Mouse (Mus musculus) splenic B cell, adult 2 months (primary cell): ENCODE results near the gene Ldb2.

Source experiments
- DNase-seq: peaks from one replicate; pipeline ENCODE4 v3.0.0-alpha.2; 2011; ENCODE audit warnings: low read depth, low spot score
- H3K27me3 ChIP-seq: 2 replicates; pipeline ENCODE4 v1.6.1; 2012; ENCODE audit warnings: mild to moderate bottlenecking, low read length, moderate library complexity, mixed read lengths; ENCODE audit not compliant: control insufficient read depth, poor library complexity, insufficient read depth, severe bottlenecking
- H3K36me3 ChIP-seq: 2 replicates; pipeline ENCODE4 v1.6.1; 2012; ENCODE audit warnings: mild to moderate bottlenecking, low read length, moderate library complexity, mixed read lengths; ENCODE audit not compliant: control insufficient read depth, poor library complexity, insufficient read depth, severe bottlenecking

Gene Ldb2

DNA sequence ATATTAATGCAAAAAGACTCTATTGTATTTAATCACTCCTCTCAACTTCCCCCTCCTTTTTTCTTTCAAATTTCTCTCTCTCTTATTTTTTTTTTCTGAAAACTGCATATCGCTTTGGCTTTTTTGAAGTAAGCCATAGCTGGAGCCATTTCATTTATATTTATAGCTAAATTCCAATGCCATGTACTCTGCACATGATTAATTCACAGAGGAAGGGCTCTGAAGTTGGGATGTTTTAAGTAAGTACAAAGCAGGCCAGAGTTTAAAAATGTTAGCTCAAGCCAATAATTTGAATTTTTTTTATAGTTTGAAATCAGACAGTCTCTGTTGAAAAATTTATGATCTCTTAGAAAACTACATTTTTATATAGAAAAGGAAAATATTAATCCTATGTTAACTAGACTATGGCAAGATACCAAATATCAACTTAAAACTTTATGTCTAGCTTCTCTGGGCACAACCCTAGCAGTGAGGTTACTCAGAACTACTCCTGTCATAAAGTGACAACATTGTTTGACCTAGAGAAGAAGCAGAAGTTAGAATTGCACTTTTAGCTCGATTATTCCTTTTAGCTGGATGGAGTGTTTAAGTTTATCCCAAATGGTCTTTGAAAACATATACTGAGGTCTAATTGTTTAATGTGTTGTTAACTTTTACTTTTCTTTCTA is 222.7 kb downstream of the Ldb2 start:
- no peaks in the 10 kb centered on the region for H3K36me3 ChIP-seq
- DNase-seq: no peak
- no peaks in the 10 kb centered on the region for H3K27me3 ChIP-seq

DNA sequence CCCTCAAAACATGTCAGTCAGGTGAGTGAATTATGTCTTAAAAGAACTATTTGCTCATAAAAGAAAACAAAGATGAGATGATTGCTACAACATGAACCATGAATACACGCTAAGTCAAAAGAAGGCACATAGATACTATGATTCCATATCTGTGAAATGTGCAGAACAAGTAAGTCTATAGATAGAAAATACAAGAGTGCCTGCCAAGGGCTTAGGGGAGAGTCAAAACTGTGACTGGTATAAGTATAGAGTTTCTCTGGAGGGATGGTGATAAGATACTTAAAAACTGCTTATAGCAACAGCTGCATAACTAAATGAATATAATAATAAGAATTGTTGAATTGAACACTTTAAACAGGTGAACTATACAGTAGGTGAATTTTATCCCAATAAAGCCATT is 224.8 kb downstream of the Ldb2 start:
- DNase-seq: no peak
- Histone ChIP-seq H3K36me3 (no peaks in the 10 kb centered on the region), H3K27me3 (no peaks in the 10 kb centered on the region)

DNA sequence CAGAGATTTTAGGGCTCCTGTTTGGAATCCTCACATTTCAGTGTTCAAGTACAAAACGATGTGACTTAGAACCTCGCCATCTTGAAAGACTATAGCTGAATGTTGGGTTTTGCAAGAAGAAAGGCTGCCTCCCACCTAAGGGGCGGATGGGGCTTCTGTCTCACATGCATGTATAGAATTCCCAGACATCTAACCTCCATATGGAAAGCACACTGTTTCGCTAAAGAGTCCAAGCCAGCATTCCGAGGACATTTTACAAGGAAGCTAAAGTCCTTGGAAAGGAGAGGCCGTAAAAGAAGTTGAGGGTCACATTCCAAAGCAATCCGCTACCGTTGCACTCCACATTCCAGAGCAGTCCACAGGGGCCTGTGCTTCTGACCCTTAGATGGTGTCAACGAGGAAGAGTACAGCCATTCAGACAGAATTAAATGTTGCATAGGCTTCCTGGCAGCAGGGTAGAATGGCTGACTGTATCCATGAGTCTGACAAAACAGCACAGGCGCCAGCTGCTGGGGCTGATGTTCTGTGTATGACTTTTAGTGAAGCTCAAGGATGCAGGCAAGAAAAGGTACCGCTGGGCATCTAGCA is 245.6 kb downstream of the Ldb2 start:
- no peak for DNase-seq
- H3K27me3 ChIP-seq: no peaks in the 10 kb centered on the region
- H3K36me3 ChIP-seq: no peaks in the 10 kb centered on the region

DNA sequence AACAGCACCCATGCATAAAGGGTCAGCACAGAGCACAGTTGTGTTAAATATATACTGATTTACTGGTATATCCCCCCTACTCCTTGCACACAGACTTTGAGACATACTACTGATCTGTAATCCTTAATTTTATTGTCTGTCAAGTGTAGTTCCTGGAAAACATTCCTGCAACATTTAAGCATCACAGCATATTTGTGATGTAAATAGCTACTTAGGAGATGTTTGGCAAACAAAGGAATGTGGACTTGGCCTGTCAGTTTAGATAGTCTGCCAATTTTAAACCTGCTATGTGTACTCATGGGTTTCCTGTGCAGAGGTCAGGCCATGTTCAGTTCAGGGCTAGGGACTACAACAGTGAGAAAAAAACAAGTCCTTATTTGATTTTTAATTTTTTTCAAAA is 246.3 kb downstream of the Ldb2 start:
- no peaks in the 10 kb centered on the region for H3K27me3 ChIP-seq
- no peak for DNase-seq
- H3K36me3 ChIP-seq: no peaks in the 10 kb centered on the region

DNA sequence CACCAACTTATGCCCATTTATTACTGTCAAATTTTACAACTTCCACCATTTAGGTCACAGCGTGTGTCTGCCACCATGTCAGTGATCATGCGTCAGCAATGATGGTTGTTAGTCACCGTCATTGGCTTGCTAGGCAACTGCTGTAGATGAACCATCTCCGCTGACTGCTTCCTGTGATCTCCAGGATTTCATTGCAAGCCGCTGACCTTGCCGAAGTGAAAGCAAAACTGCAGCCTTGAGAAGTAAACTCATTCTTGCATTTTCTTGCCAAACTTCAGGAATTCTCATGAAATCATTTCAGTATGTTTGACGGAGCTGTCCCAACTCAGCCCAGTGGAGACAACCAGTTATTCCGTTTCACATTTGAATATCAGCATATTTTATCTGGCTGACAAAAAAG is 247.4 kb downstream of the Ldb2 start:
- Histone ChIP-seq H3K27me3 (no peaks in the 10 kb centered on the region), H3K36me3 (no peaks in the 10 kb centered on the region)
- no peak for DNase-seq

DNA sequence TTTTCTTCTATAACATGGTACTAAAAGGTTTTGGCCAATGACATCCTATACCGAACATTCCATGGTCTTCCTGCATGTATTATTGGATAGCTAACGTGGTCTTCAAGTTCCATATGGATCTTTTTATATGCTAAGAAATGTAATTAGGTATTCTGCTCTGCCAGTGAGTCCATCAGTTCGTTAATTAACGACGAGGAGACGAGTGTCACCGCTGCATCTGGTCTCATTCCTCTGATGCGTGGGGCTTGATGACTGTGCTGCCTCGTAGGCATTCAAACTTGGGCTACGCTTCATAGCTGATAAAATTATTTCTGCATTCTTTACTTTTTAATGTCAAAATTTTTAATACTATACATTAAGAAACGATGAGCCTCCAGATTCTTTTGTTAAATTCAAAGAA is 251.0 kb downstream of the Ldb2 start:
- Histone ChIP-seq H3K27me3 (no peaks in the 10 kb centered on the region), H3K36me3 (no peaks in the 10 kb centered on the region)
- no peak for DNase-seq

DNA sequence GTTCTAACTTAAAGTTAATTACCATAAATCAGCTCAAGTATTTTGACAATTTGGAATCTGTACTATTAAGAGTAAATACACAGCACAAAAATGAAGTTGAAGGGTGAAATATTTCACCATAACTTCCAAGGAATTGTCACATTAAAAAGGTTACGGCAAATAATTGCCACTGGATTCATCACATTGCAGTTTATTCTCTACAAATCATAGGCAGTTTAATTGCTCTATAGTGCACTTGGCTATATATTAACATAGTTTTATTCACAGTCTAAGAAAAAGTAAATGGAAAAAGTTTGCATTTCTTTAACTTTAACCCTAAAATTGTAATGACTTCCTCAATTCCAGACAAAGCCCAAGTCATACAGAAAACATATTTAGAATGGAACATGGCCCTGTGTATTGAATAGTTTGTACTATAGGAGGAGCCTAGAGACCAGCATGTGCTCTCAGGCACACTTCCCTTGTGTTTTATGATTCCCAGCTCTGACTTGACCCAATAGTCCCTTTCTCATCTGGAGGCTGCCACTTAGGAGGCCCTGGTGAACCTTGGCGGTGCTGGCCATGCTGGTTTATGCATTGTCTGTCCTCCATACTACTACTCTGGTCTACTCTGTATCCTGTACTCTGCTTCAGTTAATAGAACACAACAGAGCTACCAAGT is 255.9 kb downstream of the Ldb2 start:
- DNase-seq: no peak
- Histone ChIP-seq H3K36me3 (no peaks in the 10 kb centered on the region), H3K27me3 (no peaks in the 10 kb centered on the region)

DNA sequence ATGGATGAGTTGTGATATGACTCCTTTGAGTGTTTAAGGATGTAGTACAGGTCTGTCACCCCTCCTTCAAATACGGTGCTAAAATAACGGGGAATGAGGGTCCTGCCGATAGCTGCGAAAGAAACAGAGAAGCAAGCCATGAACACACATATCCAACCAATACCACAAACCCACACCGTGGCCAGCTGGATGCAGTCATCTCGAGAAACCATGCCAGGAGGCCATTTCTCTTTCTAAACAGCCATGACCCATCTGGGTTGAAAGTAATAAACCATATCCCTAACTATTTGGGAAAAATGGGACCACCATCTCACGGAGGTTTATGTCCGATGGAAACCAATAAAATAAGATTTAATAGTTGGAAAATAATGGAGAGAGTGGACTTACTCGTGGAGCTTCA is 257.7 kb downstream of the Ldb2 start:
- Histone ChIP-seq H3K27me3 (no peaks in the 10 kb centered on the region), H3K36me3 (no peaks in the 10 kb centered on the region)
- no peak for DNase-seq

DNA sequence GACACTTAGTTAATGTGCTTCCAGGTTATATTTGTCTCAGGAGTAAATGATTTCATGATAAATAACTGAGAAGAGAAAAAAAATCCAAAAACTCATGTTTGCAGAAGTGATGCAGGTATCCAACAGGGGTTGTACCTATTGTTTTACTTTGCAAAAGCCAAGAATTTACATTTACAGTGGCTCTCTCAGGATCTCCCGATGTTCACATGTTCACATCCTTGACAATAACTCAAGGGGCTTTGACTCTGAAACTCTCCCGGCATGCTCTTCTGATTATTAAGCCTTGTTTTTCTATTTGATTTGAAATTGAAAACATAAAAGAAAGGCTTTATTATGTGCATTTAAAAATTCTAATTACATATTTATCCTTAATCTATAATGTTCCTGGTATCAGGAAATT is 260.8 kb downstream of the Ldb2 start:
- DNase-seq: no peak
- H3K27me3 ChIP-seq: no peaks in the 10 kb centered on the region
- H3K36me3 ChIP-seq: no peaks in the 10 kb centered on the region

DNA sequence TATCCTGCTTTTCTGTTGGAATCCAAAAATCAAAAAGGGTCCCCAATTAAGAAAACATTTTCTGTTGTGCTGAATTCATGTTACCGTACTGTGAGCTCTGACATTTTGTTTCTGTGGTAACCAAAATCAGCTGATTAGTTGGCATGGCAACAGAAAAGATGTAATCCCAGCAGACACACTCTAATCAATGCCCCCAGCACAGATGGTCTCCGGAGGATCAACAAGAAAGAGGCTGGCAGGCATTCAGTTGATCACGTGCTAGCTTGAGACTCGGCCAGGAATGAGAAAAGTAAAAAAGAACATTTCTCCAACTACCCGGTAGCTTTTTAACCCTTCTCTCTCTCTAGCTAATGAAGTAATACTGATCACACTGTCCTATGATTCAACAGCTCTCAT is 261.5 kb downstream of the Ldb2 start:
- DNase-seq: no peak
- no peaks in the 10 kb centered on the region for H3K27me3 ChIP-seq
- H3K36me3 ChIP-seq: no peaks in the 10 kb centered on the region

DNA sequence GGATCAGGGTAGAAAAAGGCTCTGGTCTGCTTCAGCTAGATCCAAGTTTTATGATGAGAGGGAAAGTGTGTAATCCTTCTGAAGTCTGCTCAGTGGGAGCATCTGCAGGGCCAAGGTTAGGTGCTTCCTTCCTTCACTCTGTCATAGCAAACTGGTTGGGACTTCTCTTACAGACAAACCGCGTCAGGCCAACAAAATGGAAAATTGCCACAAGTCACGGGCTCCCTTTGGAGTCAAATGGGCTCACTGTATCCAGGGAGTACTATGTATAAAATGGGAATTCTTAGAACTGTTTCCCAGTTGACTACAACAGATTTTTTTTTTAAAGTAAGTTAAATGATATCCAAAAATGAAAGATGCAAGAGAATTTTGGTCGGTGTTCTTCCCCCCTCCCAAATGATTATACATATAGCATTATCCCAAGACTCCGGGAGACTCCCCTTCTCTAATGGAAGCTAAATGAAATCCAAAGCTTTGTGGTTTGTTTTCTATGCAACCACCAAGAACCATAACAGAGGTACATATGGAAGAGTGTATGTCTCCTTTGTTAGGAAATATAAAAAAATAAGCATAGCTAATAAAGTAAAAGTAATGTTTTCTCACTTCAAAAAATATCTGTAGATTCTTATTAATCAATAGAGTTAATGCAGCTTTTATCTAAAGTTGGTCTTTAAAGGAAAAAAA is 262.0 kb downstream of the Ldb2 start:
- no peaks in the 10 kb centered on the region for H3K36me3 ChIP-seq
- DNase-seq: no peak
- H3K27me3 ChIP-seq: no peaks in the 10 kb centered on the region

DNA sequence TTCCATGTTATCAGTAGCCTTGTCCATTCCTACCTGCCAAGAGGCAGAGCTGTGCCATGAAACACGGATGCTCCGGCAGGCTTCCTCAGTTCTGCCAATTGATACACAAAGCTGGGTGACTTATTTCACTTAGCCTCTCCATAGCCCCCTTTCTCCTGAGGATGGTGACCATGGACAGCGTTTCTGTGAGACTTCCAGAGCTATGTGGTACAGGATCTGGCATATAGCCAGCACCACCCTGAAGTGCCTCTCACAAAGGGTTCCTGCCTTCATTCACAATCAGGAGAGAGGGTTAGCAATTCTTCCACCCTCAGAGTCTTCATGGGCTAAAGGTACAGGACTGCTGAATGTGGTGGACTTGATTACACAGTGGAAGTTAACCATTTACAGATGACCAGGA is 270.0 kb downstream of the Ldb2 start:
- H3K36me3 ChIP-seq: no peaks in the 10 kb centered on the region
- no peaks in the 10 kb centered on the region for H3K27me3 ChIP-seq
- no peak for DNase-seq

DNA sequence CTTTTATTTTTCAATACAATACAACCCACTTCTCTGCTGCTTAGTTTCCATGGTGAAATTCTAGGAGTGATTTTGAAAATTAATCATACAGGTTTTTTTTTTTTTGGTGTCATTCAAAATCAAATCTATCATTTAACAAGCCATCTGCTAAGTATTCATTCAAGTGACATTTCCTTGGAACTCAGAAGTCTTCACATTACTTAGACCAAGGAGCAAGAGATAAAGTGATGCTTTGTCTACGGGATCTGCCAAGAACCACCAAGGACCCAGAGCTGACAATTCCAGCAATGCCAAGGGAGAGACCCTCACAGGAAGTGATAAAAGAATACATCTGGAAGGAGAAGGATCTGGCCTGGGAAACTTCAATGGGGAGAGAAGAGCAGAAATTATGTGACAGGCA is 270.5 kb downstream of the Ldb2 start:
- no peak for DNase-seq
- Histone ChIP-seq H3K36me3 (no peaks in the 10 kb centered on the region), H3K27me3 (no peaks in the 10 kb centered on the region)

DNA sequence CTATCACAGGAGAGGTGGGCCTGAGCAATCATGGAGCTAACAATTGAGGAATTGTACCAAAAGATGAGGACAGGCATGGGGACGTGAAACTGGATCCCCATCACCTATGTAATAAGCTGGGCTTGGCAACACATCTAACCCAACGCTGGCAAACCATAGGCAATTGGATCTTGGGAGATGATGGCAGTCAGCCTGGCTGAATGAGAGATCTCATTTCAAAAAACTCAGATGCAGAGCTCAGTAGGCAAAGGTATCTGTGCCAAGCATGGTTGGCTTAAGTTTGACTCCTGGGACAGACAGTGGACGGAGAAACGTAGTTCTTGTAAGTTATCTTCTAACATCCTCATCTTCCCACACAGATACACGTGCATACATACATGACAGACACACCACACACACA is 294.3 kb downstream of the Ldb2 start:
- no peaks in the 10 kb centered on the region for H3K27me3 ChIP-seq
- H3K36me3 ChIP-seq: no peaks in the 10 kb centered on the region
- DNase-seq: no peak

DNA sequence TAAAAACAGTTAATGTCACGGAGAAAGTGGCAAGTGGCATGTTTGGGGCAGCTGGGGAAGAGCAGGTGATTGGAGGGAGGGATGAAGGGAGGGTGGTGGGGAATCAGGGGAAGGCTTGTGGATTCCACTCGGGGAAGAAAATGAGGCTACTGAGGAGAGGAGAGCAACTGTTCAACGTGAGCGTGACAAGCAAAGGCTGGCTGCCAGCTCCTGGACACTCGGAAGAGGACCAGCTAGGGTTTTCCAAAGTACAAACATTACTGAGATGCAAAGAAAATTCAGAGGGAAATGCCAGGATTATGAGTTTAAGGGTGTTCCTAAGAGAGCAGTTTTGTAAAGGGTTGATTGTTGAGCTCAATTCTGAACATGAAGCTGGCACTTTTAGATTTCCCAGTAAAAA is 294.7 kb downstream of the Ldb2 start:
- no peak for DNase-seq
- H3K36me3 ChIP-seq: no peaks in the 10 kb centered on the region
- no peaks in the 10 kb centered on the region for H3K27me3 ChIP-seq
